Mouse (Mus musculus): ENCODE data around the gene Jam3.

DNA sequence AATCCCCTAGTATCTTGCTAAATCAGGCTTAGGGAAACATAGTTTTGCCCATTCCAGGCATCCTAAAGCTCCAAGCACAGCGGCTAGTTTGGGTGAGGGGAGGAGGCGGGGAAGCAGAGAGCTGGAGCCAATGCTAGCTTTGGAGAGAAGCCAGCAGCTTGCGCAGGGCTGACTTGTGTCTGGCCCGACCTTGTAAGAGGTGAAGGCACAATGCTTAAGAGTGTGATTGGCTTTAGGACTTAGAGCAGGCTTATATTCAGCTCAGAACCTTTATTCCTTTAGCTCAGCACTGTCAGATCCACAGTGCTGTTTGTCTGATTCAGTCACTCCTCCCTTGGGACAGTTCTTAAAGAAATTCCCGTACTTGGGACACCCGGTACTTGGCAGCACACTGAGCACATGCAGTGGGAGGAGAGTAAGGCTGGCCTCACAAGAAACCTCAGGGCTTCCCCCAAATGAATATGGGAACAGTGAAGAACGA lies 36.3 kb upstream of the Jam3 start:
- TF ChIP-seq POLR2A (IDR thresholded peaks at IDR 0.05; ENCODE audit: control insufficient read depth, extremely low read depth, insufficient read depth, low read length, poor library complexity) (no peak), CTCF (IDR thresholded peaks at IDR 0.05; ENCODE audit: borderline replicate concordance, control insufficient read depth, extremely low read depth, insufficient read depth, low read length, poor library complexity) (no peak)
